Mouse (Mus musculus): ENCODE results near the gene Dupd1. TPM values are rescaled to one million over a fixed set of nuclear protein-coding genes. Genes with fewer than 3 reads are reported as not detected.
A peak's percentile ranks its signal among the peaks of the same experiment; 100 is the strongest.

Gene Dupd1
- polyA plus RNA-seq, 2 experiments from 2014 or later: not detected

DNA sequence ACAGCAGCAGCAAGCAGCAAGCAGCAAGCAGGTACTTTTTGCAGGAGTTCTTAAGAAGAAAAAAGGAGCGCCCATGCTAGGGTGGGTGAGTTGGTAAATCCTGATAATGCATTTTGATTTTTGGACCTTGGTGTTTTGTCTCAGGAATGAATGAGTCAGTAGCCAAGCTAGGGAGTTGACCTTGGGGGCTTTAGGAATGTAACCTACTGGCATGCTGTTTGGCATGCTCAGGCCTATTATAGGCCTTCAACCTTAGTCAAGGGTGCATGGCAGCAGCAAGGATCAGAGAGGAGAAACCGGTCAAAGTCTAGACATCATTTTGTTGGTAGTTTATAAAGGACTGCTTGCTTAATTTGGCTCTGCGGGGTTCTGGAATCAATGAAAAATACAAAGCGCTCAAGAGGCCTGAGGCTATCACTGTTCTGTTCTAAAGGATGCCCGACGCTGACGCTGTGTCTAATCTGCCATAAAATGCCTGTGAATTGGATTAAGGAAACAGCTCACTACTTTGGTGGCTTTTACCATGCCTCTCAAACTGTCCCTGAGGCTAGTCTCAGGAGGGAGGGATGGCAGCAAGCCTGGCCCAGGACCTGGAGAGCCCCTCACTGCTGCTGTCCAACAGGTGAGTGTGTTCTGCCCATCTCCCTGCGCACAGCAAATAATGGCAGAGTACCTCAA is 7.8 kb upstream of the Dupd1 start:
- ATAC-seq: no peak

DNA sequence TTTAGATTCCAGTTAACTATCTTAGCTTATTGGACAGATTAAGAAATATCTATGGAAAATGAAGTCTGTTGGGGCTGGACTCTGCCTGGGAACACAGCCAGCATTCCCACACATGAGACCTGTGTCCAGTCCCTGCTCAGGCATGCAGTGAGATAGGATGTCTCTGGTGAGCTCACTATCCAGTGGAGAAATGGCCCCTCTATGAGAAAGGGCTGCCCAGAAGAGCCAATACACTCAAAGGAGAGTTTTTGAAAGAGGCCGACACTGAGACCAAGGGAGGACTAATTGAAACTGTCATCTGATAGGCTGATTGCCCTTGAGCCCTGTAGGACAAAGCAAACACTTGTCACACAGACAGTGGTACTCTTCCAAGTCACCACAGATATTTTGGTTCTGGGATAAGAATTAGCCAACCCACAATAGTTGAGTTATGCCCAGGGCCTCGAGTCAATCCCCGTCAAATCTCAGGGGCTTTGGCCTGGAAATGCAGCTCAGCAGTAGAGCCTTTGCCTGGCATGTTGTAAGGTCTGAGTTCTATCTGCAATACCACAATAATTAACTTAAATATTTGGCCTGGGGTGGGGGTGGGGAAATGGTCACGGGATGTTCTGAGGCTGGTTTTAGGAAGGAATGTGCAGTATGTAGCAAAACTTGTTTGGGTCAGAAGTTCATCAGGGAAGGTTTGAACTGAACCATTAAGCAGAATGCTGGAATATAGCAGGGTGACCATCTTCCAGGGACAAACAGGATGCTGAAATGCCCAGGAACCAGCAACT is 6.2 kb upstream of the Dupd1 start:
- no peak for ATAC-seq

DNA sequence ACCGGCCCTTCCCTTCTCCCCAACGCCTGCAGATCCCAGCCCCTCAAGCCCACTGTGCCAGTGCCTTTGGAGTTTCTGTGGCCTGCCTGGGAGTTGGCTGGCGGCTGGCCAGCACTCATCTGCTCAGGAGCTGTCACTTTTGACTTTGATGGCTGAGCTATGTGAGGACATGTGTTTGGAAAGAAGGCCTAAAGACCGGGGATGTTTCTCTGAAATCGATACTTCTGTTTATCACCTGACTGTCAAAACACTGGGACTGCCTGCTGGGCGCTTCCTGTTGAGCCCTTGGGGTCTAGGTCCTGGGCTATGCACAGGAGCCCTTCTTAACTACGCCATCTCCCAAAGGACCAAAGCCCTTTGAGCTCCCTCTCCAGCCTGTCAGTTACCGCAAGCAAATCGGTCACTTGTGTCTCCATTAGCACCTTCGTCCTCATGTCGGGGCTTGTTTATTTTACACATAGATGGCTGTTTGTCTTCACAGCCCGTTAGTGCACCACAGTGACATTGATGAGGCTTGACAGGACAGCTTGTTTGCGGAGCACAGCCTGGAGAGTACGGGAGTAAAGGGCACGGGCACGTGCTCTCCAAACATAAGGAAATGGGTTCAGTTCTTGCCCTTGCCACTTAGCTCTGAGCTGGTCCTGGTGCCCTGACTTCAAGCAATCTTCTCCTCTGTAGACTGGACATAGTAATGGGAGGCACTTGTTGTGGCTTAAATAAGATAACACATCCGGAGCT is 5.4 kb upstream of the Dupd1 start:
- no peak for ATAC-seq

DNA sequence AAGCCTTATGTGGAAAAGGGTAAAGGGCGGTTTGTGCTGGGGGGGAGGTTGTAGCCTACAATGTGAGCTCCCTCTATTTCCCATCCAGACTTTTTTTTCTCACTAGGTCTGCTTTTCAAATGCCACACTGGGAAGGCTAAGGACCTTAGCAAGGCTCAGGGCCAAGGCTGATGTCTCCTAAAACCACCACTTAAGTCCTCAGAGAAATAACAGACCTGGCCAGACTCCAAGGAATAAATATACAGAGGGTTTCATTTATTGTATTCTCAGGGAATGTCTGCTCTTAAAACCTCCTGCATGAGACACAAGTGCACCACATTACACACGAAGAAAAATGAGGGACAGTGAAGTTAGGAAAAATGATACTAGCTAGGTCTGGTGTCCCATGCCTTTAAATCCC is 3.1 kb downstream of the Dupd1 start:
- ATAC-seq: no peak

DNA sequence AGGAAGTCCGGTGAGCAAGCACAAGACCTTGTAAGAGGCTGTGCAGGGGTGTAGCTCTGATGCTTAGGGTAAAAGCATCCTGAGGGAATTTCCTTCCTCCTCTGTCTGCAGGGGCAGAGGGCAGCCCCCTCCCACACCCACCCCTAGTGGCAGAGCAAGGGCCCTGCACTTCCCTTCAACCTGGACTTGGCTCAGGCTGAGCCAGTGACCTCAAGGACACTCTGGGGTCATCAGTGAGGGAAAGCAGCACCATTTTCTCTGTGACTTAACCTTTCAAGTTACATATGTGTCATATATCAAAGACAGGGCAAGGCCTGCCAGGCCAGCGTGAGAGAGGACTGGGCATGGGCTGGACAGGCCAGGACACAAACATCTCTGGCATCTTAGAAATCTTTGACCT is 4.8 kb downstream of the Dupd1 start:
- no peak for ATAC-seq

DNA sequence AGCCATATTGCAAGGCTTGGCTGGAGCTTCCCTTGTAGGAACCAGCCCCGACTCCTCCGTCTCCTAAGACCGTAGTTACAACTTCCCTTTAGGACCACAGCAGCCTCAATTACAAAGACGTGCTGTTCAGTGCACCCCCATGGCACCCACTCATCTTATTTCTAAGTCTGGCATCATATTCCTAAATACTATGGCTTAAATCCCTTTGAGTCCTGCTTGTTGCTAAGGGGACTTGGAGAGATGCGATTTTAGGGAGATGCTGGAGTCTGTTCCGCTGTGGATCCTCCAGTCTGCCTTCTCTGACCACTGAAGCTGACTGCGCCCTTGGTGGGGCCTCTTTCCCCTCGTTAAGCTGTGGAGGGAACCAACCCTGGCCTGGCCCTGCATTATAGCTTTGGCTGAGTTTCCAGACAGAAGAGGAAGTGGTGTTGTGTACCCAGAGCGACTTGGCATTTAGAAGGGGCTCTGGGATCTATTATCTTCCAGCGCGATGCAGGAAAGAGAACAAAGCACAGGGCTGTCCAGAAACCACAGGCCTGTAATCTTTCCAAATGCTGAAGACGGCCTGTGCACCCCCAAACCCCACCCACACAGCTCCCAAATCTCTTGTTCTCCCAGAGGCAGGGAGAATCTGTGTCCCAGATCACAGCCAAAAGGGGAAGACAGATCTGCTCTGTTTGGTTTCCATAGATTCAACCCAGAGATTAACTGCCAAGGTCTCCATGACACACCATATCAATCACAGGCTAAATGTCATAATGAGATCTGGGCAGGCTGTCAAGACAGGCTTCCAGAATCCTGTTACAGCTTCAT is 7.4 kb downstream of the Dupd1 start:
- ATAC-seq: no peak

DNA sequence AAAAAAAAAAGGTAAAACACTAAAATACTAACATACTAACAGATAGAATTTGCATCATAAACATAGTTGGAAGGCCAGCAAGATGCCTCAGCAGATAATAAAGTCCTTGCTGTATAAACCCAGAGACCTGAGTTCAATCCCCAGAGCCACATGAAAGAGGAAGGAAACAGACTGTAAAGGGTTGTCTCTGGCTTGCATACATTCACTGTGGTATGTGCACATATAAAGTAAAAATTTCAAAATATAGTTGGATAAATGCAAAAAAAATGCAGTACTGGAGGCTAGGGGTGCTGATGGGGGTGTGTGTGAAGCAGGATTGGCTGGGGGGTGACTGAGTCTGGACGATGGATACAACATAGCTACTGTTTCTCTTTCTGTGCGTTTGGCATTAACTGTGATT is 8.9 kb downstream of the Dupd1 start:
- ATAC-seq: no peak

DNA sequence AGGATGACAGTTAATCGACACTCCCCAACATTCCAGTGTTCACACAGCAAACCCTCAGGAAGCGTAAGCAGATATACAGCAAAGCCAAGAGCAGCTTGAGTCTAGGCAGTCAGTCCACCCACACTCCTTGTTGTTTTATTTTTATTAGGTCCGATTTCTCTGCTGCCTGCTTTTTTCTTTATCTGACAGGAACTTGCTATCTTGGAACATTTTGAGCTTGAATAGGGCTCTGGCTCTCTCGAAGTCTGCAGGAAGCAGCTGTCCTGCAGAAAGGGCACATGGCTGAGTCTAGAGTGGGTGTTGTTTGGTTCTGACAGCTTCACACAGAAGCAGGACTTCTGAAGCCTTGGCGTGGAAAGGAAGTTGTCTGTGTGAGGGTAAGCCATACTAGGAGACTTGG is 11.1 kb downstream of the Dupd1 start:
- ATAC-seq: no peak

DNA sequence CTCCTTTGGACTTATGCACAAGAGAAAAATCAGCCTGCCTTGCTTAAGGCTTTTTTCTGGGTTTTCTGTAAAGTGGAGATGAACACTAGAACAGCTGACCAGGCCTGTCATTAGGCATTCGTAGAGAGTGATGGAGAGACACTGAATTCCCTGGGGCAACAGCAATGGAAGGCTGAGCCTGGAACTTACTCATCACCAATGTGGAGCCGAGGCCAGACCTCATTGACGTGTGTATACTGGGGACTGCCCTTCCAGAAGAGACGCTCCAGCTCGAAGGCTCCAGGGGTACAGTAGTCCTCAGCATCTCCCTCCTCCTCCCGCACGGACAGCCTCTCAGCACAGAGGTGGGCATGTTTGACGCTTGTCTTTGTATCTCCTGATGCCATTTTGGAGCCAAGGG is 11.7 kb downstream of the Dupd1 start:
- ATAC-seq: no peak

DNA sequence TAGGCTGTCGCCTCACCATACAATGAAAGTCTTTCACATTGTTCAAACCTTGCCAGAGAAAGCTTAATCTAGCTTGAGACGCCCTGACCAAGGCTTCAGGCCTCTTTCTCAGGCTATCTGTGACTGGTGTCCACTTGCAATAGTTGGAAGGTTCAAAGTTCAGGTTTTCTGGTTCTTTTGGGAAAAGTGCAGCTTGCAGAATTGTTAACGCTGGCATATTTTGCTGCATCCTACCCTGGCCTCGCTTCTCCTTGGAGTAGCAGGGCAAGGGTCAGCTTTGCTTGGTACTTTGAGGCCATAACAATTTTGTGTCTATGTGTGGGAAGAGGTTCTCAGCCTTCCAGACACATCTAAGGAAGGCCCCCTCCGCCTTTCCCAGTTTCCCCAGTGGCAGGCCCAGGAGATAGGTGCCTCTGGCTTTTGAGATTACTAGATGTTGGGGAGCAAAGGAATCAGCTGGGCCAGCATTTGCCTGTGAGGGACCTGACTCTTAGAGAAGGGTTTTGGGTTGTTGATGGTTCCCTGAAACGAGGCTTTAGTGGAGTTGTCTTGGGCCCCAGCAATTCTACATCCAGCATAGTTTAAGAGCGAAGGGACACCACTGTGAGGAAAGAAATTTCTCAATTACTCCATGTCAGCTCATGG is 18.1 kb downstream of the Dupd1 start:
- no peak for ATAC-seq

DNA sequence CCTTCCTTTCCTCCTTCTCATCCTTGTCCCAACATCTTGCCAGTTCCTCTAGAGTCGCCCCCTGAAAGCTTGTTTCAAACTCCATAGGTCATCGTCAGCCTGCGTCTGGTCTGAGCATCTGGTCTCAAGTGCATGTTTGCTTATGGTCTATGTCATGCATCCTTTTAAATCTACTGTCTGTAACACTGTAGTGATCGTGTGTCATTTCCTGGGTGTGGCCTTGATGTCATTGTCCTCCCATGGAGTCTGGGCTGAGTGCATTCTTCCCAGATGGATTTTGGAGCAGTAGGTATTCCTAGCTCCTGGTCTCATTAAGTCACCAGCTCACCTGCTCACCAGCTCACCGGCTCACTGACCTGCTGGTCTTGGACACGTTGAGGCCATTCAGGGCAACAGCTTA is 19.4 kb downstream of the Dupd1 start:
- no peak for ATAC-seq

DNA sequence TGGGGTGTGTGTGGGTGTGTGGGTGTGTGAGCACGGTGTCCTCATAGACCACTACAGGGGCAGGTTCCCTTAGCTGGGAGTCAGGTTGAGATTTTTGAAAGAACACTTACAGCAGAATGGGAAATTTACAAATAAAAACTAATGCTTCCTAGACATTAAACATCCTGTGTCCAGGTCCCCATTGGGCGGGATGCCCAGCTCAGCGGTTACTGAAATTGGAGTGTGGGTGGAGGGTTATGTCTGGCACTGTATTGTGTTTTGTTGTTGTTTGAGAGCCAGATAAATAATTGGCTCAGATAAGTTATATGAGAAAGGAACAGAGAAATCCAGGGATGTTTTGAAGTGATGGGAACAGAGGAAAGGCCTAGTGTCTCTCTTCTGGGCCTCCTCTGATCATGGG is 23.3 kb downstream of the Dupd1 start:
- no peak for ATAC-seq

DNA sequence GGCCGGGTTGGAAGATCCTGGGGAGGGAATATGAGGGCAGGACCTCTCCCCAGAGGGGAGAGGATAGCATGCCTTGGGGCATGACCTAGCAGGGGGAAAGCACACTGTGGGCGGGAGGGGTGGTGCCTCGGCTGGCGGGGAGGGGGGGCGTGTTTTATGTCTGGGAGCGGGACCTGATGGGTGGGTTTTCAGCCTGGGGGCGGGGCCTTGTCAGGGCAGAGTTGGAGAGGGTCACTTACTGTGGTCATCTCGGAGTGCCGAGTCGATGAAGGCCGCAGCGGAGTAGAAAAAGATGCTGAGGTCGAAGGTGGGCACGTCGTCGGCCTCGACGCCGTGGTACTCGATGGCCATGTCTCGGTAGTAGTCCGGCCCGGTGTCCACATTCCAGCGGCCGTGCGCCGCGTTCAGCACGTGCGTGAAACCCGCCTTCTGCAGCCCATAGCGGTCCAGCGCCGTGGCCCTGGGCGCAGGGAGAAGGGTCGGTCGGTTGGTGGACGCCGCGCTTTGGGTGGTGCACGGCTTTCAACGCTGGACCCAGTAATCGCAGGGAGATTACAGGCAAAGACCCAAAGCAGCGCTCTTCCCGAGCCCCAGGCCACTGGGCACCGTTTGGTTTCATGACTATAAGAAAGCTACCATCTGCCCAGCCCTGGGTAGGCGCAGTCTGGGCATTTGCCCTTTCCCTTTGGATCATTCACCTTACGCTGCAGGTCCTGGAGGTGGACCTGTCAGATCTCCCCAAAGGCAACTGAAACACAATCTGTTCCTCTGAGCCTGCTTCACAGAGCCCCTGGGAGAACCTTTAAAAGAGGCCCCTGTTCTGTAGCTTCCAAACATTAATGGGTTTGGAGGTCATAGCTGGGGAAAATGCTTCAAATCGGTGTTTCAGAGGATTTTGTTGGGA is 27.7 kb downstream of the Dupd1 start:
- no peak for ATAC-seq

DNA sequence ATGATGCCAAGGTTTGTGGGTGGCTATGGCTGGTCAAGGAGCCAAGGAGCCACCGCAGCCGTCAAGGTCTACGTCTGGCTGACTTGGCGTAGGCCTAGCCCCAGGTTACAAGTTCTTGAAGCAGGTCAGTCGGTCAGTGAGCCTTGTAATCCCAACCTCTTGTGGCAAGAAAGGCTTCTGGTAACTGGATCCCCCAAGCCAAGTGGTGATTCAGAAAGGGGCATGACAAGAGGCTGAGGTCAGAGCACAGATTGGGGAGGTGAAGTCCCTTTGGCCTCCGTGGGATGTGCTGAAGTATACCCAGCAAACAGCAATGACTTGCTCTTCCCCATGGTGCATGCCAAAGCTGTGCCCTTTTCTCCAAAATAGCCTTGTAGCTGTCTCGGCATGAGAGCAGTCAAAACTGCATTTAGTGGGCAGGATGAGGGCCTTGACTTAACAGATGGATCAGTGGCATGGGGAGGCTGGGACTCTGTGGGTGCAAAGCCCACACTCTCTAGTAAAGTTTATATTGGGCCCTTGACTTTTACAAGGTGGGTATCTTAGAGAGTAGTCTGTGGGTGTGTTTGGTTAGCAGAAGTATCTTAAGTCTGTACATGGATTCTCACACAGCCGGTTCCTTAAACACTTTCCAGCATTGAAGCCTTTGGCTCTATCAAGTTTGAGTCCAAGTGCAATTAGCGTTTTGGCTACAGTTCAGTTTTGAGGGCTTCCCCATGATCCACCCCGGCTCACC is 28.8 kb downstream of the Dupd1 start:
- no peak for ATAC-seq

DNA sequence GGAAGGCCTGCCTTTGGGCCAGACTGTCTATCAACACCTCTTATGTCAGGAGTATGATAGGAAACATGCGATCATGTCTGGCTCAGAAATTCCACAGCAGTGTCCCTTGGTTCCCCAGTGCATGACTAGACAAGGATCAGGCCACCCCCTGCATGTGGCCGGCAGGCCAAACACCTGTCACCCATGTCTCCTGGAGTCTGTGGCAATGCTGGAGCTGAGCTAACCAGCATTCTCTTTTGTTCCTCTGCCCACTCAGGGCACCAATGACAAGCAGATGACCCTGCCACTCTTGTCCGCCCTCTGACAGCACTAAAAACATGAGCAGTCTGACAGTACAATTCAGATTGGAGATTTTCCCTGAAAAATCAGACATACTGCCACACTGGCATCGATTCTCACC is 30.5 kb downstream of the Dupd1 start:
- no peak for ATAC-seq

DNA sequence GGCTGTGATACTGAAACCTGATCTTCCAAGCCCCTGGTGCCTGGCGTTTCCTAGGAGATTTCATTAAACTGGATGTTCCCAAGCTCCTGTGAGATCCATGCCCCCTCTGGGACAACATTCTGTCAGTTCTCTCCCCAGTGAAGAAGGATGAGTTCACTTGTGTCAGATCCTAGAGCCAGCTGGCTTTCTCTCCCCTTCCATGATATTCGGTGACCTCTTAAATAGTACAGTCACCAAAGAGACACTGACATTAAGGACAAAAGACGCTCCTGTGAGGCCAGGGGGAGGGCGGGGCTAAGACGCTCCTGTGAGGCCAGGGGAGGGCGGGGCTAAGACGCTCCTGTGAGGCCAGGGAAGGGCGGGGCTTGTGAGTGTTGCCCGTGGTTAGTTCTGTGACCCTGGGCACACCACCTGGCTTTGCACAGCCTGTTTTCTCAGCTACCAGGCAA is 31.7 kb downstream of the Dupd1 start:
- peak; percentile 89 for ATAC-seq

DNA sequence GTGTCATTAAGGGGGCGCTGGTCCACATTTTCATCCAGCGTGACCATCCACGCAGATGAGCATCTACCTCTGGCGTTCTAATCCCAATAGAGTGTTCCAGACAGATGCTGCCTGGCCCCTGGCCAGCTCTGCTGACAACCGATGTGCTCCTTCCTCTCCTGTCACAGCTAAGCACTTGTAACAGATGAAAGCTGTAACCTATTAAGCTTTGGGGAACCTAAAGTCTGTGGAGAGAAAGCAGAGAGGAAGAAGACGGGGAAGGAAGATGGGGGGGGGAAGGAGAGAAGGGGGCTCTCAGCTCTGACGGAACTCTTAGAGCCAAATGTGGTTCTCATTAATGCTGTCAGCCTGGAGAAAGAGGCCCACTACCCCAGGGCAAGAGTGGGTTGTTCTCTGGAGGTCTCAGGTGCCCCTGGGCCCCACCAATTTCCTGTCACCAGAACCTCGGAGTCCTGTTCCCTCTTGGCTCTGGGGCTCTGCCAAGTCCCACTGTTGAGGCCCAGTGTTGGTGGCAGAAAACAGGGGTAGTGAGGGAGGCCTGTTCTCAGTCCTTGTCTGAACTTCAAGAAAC is 34.7 kb downstream of the Dupd1 start:
- no peak for ATAC-seq

DNA sequence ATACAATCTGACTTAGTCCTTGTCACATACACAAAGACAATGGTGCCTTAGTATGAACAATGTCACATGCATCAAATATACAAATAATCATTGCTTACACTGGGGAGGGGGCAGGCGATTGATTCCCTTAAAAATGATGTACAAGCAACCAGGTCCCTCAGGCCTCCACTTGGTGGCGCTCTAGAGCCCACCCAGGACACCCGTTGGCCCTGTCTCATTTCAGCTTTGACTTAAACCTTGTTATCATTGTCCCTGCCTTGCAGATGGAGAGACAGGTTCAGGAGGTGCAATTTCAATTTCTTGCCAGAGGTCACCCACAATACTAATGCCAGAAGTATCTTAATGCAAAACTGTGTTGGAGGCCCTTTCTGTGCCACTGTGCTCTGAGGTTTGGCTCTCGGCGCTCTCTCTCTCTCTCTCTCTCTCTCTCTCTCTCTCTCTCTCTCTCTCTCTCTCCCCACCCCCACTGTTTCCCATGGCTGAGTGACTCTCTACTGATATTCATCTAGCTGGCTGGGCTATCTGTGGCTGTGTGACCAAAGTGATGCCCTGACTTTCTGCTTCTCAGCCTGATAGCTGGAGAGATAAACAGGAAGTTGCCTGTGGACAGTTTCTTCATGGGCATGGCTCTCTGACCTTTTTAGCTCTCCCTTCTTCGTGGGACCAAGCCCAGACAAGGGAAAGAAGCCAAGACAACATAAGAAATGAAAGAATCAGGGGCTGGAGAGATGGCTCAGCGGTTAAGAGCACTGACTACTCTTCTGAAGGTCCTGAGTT is 35.7 kb downstream of the Dupd1 start:
- no peak for ATAC-seq

DNA sequence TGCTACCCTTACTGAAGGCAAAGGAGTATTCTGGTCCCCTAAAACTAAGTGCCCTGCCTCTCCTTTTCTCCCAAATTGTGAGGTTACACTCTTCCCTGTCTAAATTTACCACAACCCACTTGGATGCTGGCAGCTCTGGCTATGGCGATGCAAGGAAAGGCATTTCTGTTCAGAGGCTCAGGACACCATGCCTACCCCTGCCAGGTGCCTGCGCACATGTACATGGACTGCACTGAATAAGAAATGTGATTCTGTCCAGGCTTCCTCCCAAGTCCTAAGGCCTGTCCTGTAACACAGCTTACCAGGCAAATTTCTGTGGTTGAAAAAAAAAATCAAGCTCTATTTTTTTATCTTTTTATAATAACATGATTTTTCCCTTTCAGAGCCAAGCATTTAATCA is 38.2 kb downstream of the Dupd1 start:
- no peak for ATAC-seq
